Mouse (Mus musculus): Measurements from ENCODE around the gene Arrdc3. TPM values are rescaled to one million over a fixed set of nuclear protein-coding genes. Genes with fewer than 3 reads are reported as not detected.

Gene Arrdc3
- polyA plus RNA-seq, 1 experiment from 2014 or later = 69.8 TPM

DNA sequence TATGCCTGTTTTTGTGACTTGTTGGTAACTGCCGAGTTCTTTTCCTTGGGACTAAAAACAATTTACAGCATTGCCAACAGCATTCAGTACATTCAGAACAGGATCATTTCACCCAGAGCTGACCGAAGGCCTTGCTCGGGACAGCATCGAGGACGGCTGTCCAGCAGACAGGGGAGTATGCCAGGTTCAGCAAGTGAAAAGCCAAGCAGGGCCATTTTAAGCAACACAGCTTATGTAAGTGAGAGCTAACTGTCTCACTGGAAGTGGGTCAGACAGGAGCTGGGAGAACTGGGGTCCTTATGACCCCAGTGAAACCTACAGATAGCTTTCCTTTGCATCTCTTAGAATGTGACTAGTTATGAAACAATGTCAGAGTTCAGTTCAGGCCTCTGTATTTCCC is 57.2 kb downstream of the Arrdc3 start:
- H3K27me3 ChIP-seq (replicated peaks; ENCODE audit: control insufficient read depth, insufficient read depth, low read length) = no peaks in the 10 kb centered on the region
- 87% methylated on average over 5 of the region's 5 CpGs for WGBS
- H3K27ac ChIP-seq (ENCODE audit: low read length) = no peak overlapping the region
- no peaks in the 10 kb centered on the region for H3K4me1 ChIP-seq (replicated peaks; ENCODE audit: control insufficient read depth, insufficient read depth, low read length)
- H3K9ac ChIP-seq (replicated peaks; ENCODE audit: low read depth, low read length) = no peak overlapping the region
- no peak overlapping the region for H3K4me3 ChIP-seq (replicated peaks; ENCODE audit: low read length)
- H3K9me3 ChIP-seq (ENCODE audit: control insufficient read depth, low read length) = no peaks in the 10 kb centered on the region
- no peak overlapping the region for H3K4me2 ChIP-seq (ENCODE audit: low read length)
- H3K36me3 ChIP-seq (ENCODE audit: control insufficient read depth, insufficient read depth) = no peaks in the 10 kb centered on the region
- no peak for ATAC-seq

DNA sequence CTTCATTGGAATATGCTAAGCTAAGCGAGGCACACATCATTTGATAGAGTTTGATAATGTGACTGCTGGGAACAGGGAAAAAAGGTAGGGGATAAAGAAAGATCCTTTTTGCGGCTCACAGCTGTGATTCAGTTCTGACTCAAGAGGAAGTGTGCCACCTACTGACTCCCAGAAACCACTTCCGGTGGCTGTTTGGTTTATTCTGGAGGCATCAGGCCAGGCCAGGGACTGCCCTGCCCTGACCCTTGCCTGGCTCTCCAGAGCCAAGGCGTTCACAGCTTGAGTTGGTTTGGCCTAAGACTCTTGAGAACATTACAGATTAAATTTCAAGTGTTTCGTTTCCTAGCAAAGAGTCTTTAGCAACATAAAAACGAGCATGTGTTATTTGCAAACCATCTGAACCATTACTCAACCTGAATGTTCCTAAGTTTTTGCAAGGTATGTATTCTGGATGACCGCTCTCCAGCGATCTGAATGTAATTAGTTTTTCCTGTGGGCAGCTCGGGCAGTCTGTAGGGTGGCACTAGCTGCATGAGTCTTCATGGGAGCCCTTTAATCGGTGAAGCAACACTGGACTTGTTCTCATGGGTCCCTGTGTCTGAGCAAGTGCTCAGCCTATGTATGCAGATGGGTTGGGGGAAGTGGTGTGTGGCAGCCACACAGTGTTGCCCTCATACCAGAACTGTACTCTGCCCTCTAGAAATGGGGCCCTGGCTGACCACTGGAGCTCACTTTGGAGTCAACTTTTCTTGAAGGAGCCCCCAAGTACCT is 57.9 kb downstream of the Arrdc3 start:
- WGBS = 77% methylated on average over 10 of the region's 10 CpGs
- H3K4me2 ChIP-seq (ENCODE audit: low read length) = no peak overlapping the region
- H3K27ac ChIP-seq (ENCODE audit: low read length) = no peak overlapping the region
- no peaks in the 10 kb centered on the region for H3K36me3 ChIP-seq (ENCODE audit: control insufficient read depth, insufficient read depth)
- no peaks in the 10 kb centered on the region for H3K27me3 ChIP-seq (replicated peaks; ENCODE audit: control insufficient read depth, insufficient read depth, low read length)
- H3K4me1 ChIP-seq (replicated peaks; ENCODE audit: control insufficient read depth, insufficient read depth, low read length) = no peaks in the 10 kb centered on the region
- H3K4me3 ChIP-seq (replicated peaks; ENCODE audit: low read length) = no peak overlapping the region
- no peak overlapping the region for H3K9ac ChIP-seq (replicated peaks; ENCODE audit: low read depth, low read length)
- ATAC-seq = no peak
- no peaks in the 10 kb centered on the region for H3K9me3 ChIP-seq (ENCODE audit: control insufficient read depth, low read length)

DNA sequence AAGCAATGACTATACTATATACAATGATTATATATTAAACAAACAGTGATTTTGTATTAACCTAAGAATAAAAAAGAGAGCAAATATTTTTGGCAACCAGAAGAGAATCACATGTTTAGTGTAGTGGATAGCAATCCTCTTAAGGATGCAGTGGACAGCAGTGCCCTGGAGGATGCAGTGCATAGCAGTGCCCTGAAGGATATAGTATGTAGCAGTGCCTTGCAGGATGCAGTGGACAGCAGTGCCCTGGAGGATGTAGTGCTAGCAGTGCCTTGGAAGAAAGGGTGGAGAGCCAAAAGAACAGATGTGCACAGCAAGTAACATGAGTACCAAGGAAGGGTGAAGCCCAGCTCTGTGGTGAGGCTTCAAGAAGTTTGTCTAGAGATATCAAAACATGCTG is 61.3 kb downstream of the Arrdc3 start:
- Histone ChIP-seq H3K4me3 (replicated peaks; ENCODE audit: low read length) (no peak overlapping the region), H3K27ac (ENCODE audit: low read length) (no peak overlapping the region), H3K9me3 (ENCODE audit: control insufficient read depth, low read length) (no peaks in the 10 kb centered on the region), H3K36me3 (ENCODE audit: control insufficient read depth, insufficient read depth) (no peaks in the 10 kb centered on the region), H3K4me2 (ENCODE audit: low read length) (no peak overlapping the region), H3K9ac (replicated peaks; ENCODE audit: low read depth, low read length) (no peak overlapping the region), H3K27me3 (replicated peaks; ENCODE audit: control insufficient read depth, insufficient read depth, low read length) (no peaks in the 10 kb centered on the region), H3K4me1 (replicated peaks; ENCODE audit: control insufficient read depth, insufficient read depth, low read length) (no peaks in the 10 kb centered on the region)
- ATAC-seq = no peak

All from forebrain, embryonic 16.5 days (tissue).